Mouse (Mus musculus) skeletal muscle tissue, adult 2 months (tissue): ENCODE results near the gene Ttc6.

Source experiments
- DNase-seq: peaks from one replicate; pipeline ENCODE4 v3.0.0-alpha.2; 2012; ENCODE audit warnings: low read depth, low spot score

The Ttc6 gene

GRCm38 (mm10) chr12:57545371-57546241 is 18.3 kb upstream of the Ttc6 start:
- no peak for DNase-seq

DNA sequence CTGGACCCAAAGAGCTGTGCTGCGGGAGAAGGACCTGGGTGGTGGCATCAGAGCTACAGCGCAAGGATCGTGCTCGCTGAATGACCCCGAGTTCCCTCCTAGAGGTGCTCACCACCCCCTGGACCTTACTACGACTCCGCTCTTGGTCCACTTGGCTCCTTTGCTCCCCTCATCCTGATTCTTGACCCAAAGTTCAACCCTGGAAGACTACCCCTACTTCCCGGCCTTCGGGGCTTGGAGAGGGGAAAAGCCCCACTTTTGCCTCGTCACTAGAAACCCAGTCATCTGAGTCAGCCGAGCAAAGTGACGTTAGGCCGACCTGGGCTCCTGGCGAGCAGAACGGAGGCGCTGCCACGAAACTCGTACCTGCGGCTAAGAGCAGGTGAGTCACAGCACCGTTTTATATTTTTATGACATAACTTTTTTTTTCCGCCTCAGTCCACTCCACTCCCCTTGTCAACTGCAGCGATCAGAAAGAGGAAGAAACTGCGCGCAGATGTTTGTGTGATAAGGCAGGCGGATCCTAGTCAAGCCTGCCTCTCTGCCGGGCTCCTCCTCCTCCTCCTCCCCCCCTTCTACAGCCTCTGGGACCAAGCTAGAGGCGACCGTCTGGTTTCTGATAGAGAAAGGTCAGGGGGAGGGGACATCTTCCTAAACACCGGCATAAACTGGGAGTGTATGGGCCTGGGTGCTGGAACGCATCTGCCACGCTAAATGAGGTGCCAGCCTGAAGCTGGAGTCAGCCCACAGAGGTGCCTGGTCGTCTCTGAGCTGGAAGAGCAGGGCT is 17.3 kb upstream of the Ttc6 start, which contains the start of gene Foxa1:
Gene Foxa1 (minus strand): TSS at position 502 of the 787 bp plus-strand sequence.
- no peak for DNase-seq

DNA sequence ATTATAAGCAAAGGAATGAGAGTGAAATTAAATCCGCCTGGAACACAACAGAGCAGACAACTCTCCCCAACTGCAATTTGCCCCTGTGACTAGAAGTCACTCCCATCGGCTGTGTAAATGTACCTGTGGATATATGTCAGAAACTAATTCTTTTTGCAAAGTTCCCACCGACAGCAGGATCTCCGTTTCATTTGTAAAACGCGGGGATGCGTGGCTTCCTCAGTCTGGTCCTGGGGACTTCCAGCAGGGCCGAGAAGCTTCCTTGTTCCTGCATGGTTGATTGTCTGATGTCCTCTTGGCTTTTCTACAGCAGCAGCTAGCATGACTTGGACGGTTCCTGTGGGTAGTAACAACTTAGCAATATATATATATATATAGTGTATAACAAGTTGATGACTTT is 16.0 kb upstream of the Ttc6 start:
- no peak for DNase-seq

DNA sequence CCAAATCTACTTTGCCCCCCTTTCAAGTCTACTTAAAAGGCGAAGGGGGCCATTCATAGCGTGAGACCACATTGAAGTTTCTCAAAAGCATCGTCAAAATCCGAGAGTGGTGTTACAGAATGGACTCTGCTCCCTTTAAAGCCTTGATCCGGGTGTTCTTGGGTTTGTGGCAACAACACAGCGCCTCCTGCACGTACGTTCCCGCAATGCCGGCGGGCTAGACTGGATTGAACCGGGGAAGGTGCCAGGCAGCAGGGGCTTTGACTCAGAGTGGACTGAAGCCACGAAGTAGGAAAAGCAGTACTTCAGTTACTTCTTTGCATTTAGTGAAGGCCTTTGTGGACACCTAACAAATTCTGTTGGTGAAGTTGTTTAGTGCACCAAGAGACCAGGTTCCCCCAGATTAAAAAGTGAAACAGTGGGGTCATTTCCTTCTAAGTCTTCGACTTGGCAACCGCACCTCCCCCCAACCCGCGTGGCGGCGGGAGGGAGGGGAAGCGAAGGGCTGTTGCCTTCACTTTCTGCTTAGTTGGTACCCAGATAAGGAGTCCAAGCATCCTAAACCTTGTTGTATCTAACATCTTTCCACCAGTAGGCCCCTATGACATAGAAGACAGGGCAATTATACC is 15.4 kb upstream of the Ttc6 start:
- DNase-seq: no peak

GRCm38 (mm10) chr12:57548981-57549666 is 14.8 kb upstream of the Ttc6 start:
- no peak for DNase-seq

- DNase-seq: no peak
Measured at GRCm38 (mm10) chr12:57549667-57550160, 14.2 kb upstream of the Ttc6 start.

GRCm38 (mm10) chr12:57550181-57550808 is 13.6 kb upstream of the Ttc6 start:
- DNase-seq: no peak

- no peak for DNase-seq
Measured at GRCm38 (mm10) chr12:57550881-57551280, 13.0 kb upstream of the Ttc6 start.

DNA sequence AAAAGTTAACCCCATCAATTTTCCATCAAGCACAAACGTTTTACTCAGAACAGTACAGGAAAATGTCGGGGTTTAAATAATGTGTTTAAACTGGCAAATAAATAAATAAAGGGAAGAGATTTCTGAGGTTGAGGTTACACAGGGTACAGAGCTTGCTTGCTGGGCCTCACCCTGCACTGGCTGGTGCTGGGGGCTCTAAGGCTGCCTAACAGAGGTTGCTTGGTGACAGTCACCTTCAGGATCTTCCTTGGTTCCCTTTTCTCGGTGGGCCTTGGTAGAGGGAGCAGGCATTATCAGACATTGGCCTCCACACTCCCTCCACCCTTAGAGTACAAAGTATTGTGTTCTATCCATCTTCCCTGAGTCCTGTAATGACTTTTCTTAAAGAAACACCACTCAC is 11.6 kb upstream of the Ttc6 start:
- no peak for DNase-seq

DNA sequence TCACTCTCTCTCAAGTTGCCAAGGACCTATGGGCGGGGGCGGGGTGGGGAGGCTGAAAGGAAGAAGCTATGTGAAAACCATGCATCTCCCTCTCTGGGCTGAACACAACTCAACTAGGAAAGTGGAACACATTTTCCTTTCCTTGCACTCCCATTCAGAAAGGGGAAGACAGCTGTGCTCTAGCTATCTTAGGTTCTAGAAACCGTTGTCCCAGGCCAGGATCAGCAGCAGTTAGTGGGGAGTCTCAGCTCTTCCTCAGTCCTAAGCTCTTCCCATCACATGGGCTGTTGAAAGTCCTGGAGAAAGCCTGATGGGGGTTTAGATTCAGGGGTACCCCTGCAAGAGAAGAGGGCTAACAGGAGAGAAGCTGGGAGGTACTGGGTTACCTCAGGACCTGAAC is 9.8 kb upstream of the Ttc6 start:
- DNase-seq: no peak

GRCm38 (mm10) chr12:57571773-57572172 is 7.9 kb downstream of the Ttc6 start:
- no peak for DNase-seq

DNA sequence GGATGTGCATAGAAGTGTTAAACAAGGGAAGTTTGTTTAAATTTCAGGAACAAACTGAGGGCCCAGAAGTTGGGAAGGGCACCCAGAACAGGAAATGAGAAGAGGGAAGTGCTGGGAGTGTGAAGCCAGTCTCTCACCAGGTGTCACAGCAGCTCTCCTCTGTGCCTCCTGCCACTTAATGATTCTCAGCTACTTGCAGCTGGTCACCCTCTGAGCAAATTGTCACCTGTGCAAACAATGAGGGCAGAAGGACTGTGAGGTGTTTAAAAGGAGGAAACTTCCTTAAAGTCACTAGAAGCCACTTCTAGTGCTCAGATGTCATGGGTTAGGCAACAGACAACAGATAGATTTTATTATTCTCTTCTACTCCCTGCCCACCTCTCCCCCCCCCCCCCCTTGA is 8.5 kb downstream of the Ttc6 start:
- DNase-seq: no peak

GRCm38 (mm10) chr12:57575931-57576628 is 12.2 kb downstream of the Ttc6 start:
- DNase-seq: no peak

- no peak for DNase-seq
Measured at GRCm38 (mm10) chr12:57607624-57608023, 43.7 kb downstream of the Ttc6 start.

- no peak for DNase-seq
Measured at GRCm38 (mm10) chr12:57615137-57615536, 51.2 kb downstream of the Ttc6 start.

DNA sequence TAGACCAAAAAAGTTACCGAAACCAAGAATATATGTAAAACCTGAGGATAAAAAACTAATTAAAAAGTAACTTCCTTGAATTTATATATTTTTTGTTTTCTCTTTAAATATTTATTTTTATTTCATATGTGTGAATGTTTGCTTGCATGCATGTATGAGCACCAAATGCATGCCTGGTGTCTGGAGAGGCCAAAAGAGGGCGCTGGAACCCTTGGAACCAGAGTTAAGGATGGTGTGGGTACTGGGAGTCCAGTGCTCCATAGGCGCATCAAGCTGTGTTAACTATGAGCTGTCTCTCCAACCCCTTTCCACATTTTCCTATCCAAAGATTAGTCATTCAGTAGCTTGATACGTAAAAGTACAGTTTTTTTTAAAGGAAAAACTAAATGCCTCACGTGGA is 58.1 kb downstream of the Ttc6 start:
- no peak for DNase-seq

DNA sequence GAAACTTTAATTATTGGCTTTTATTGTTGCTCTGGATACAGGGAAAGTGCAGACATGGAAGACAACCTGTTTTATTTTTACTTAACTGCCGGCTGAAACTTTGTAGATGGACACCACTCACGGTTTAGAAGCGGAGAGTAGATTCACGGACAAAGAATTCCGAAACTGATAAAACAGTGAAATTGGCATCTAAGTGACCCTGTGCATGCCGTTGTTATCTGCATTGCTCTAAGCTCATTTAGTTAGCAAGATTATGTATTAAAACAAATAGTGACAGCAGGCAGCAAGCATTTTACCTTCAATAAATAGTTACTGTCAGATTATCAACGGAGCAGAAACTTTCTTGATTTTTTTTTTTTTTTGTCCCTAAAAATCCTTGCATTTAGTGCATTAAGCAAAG is 59.4 kb downstream of the Ttc6 start:
- no peak for DNase-seq

DNA sequence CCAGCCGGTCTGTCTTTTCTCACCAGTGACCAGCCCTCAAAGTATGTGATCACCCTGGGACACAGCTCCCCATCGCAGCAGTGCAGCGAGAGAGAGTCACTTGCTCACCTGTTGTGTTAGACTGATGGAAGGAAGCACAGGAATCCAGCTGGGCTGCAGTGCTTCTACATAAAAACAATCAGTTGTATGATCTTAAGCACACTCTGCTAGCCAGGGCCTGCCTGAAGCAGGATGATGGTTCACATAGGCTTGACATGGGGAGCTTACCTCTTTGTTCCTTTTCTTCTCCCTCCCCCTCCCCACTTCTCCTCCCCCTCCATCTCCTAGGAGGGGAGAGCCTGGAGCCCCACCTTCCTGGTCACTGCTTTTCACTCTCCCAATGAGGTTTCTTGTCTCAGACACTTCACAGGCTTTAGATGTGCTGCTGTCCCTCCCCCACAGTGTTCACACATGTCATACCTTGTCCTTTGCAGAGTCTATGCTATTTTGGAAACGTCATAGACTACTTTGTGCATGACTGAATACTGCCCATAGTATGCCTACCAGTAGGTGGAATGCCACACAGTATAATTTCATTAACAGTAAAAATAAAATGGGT is 60.2 kb downstream of the Ttc6 start:
- no peak for DNase-seq

DNA sequence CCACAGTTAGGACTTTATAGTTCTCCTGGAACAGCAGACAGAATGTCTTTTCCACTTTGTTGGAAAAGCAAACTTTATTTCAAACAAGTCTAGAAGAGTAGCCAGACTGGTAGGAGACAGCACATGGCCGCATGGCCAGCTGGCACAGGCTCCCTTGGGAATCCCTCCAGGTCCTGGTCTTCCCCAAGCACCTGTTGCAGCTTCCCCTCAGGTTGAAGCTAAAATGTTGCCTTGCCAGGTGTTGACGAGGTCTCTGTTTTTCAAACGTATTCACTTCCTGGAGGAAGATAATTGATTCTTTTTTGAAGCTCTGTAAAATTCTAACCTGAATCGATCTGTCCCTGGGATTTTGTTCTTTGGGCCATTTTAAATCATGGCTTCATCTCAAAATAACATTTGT is 86.1 kb downstream of the Ttc6 start:
- no peak for DNase-seq

DNA sequence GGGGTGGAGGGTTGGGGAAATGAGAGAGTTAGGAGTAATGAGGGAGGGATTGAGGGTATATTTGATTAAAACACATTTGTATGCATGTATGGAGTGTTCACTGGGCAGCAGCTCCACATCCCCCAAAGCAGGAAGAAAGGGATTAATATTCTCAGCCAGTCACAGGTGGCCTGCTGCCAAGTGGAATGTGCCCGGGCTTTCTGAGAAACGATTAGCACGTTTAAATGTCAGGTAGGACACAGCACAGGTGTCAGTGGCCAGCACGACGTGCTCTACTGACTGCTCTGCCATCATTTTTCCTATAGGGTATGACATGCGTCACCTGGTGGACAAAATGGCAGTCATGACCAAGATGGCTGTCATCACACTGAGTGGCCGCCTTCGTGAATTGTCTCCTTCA is 86.8 kb downstream of the Ttc6 start:
- no peak for DNase-seq
